Mouse (Mus musculus) frontal cortex, postnatal 10 days (tissue): ENCODE data around the gene Bcl7a.
A peak's percentile ranks its signal among the peaks of the same experiment; 100 is the strongest.

ENCODE experiments used
- DNase-seq, 2 experiments: peaks; one replicate each; pipeline ENCODE4 v3.0.0; 2022; ENCODE audit warnings: low spot score in 2 of 2, mixed read lengths in 1 of 2

Bcl7a gene

GRCm38 (mm10) chr5:123377120-123377955 is 33.7 kb downstream of the Bcl7a start:
- peak in 1 of 2 experiments; percentile 67 for DNase-seq

- DNase-seq = no peak
Measured at GRCm38 (mm10) chr5:123378712-123379111, 35.1 kb downstream of the Bcl7a start.

GRCm38 (mm10) chr5:123379504-123379931 is 35.9 kb downstream of the Bcl7a start:
- DNase-seq = no peak

DNA sequence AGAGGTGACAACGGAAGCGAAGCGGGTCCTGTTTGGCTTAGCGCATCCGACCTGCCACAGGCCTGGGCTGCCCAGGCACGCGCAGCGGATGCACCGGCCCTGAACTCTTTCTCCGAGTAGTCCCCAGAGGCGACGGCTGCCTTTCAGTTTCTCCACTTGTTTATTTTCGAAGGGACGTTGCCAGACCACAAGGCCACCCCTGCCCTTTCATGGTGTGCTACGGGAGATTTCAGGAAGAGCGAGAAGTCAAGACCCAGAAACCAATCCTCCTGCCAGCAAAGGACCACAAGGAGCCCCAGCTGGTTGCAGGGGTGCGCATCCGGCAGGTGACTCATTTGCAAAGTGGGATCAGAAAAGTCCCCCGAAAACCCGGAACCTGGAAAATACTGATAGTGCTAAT is 38.3 kb downstream of the Bcl7a start:
- no peak for DNase-seq

DNA sequence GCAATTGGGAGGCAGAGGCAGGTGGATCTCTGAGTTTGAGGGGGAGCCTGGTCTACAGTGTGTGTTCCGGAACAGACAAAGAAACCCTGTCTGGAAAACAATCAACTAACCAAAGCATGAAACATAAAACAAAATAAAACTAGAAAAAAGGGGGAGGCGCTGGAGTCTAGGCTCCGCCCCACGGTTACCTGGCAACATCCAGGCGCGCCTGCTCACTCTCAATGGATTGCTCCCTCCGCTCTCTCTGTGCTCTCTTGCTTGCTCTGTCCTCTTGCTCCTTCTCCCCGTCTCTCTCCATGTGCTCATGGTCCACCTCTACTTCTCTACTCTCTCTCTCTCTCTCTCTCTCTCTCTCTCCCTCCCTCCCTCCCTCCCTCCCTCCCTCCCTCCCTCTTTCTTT is 39.1 kb downstream of the Bcl7a start:
- no peak for DNase-seq

DNA sequence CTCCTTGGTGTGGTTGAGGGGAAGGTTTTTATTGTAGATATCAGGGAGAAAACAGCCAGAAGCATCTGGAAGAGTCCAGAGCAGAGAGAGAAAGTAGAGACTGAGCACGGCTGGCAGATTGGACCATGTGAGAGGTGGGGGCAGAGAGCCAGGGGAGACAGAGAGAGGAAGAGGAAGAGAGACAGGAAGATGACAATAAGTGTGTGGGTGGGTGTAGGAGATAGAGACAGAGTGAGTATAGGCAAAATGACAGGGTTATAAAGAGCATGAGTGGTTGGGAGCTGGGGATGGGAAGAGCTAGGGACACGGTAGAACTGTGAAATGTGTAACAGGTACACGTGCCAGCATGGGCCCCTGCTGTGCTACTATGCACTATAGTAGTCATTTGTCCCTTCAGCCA is 44.8 kb downstream of the Bcl7a start:
- no peak for DNase-seq

DNA sequence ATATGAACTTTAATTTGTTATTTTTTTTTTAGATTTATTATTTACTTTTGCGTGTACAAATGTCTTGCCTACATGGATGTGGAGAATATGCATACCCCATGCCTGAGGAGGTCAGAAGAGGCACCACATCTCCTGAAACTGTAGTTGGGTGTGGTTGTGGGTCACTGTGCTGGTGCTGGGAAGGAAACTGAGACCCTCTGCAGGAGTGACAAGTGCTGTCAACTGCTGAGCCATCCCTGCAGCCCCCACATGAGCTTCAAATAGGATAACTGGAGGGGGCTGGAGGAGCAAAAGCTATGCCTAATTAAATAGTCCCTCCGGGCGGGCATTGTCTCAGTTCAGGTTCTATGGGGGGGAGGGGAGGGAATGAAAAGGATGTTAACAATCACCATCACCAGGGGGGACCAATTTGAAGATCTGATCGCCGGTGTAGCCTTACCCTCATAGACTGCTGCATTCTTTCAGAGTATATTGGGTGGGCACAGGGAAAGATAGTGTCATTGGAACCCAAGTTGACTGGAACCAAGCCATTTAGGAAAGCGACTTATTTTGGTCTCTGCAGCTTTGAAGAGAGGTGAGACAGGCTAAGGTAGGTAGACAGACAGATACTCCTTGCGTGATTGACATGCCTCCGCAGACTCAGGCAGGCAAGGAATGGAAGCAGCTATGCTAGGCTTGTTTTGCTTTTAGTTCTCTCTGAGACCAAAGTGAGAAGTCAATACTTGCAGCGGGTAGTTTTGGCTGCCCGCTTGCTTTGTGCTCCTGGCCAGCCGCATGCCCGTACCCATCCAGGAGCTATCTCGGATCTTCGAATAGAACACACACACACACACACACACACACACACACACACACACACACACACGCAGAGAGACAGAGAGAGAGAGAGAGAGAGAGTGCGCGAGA is 47.2 kb downstream of the Bcl7a start:
- DNase-seq = no peak

GRCm38 (mm10) chr5:123391442-123391809 is 47.8 kb downstream of the Bcl7a start:
- no peak for DNase-seq

DNA sequence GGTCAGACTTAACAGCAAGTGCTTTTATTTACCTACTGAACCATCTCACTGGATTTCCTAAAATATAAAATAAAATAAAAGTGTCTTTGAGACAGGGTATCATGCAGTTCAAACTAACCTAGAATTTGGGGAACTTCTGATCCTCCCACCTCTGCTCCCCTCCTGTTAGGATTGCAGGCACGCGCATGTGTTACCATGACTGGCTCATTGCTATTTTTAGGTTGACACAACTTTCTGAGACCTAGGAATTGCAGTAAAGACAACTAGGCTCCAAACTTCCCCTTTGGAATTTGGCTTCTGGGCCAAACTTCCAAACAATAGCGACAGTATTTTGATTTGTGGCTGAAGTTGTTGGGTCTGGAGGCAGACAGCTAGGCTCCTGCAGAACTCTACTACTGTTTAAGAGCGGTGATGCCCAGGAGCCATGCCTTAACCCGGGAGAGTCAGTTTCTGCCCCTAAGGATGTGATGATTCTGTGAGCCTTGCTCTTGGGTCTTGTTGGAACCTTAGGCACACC is 50.2 kb downstream of the Bcl7a start:
- DNase-seq = no peak

DNA sequence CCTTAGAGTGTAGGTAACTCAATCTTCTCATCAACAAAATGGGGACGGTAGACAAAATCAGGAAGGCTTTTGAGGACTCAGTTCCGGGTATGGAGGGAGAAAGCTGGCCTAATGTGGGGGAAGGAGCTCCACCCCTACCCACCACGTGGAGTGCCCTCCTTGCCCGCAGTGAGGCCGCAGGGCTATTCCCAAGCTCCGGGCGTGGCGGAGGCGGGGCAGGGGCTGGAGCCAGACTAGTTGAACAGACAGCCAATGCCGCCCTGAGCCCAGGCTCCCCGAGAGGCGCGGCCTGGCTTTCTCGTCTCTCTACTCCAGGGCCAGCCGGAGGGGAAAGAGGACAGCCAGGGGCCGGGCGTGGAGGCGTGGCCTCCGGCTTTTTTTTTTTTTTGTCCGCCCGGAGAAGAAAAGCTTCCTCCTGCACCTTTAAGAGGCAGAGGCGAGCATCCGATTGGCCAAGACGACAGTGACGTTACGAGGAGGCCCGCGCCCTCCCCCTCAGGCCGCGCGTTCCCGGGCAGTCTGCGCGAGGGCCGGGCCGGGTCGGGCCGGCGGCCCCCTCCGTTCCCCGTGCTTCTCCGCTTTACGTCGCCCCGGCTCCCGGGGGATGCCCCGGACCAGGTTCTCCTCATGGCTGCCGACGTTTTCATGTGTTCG is 50.8 kb downstream of the Bcl7a start, which contains the start of gene Mlxip:
Gene Mlxip, plus strand, starts transcription at position 496 of the 654 bp plus-strand sequence.
- DNase-seq = peak; percentile 85 to 90

GRCm38 (mm10) chr5:123394957-123395881 is 51.6 kb downstream of the Bcl7a start:
- peak in 1 of 2 experiments; percentile 36 for DNase-seq

GRCm38 (mm10) chr5:123396901-123397464 is 53.3 kb downstream of the Bcl7a start:
- no peak for DNase-seq

DNA sequence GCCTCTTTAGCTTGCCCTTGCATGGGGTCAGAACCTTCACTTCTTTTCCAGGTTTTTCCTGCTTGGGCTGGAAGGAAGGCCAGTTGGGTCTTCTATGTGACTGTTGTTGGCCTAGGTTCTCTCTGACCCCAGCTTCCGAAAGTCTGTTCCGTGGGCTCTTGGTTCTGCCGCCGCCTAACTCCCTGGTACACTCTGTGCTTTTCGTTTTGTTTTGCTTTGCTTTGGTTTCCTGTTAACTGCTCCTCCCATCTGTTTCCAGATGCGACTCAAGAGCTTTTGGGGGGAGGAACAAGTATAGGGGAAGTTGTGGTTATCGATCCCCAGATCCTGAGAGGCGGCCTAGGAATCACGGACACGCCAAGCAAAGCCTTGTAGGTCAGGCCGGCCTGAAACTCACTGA is 54.2 kb downstream of the Bcl7a start:
- no peak for DNase-seq

- DNase-seq = no peak
Measured at GRCm38 (mm10) chr5:123398856-123399498, 55.3 kb downstream of the Bcl7a start.

- no peak for DNase-seq
Measured at GRCm38 (mm10) chr5:123404480-123404879, 60.8 kb downstream of the Bcl7a start.

GRCm38 (mm10) chr5:123406952-123407351 is 63.3 kb downstream of the Bcl7a start:
- DNase-seq = no peak

GRCm38 (mm10) chr5:123408176-123408575 is 64.5 kb downstream of the Bcl7a start:
- DNase-seq = no peak

GRCm38 (mm10) chr5:123412193-123412592 is 68.6 kb downstream of the Bcl7a start:
- DNase-seq = no peak

DNA sequence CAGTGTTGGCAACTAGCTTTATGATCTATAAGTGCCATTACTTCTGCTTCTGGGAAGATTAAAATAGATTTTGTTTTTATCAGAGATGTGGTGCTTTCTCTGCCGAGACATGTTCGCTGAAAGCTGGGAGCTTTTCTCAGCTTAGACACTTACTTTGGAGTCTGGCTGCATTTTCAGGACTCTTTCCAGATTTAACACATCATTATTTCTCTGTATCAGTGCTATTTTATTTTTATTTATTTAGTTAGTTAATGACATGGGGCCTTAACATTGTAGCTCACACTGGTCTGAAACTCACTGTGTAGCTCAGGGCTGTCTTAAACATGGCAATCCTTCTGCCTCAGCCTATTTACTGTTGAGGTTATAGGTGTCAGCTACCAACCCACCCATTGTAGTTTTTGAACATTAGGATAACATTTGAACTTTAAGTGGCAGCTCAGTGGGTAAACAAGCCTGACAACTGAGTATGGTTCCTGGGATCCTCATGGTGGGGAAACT is 70.3 kb downstream of the Bcl7a start:
- DNase-seq = no peak

DNA sequence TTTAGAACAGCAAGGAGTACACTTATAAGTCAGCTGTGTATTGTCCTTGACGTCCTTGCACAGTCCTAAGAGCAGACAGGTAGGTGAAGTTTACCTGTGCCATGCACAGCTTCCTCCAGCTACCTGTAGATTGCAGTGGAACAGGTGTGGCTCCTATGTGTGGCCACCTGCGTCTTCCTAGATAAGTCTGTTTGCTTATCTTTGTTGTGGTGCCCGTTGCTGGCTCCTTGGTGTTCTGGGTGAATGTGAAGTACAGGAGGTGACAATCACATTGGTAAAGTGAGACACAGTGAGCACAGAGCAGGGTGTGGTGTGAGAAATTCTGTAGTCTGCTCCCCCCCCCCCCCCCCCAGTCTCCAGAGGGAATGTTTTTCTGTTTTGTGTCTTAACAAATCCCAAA is 72.5 kb downstream of the Bcl7a start:
- no peak for DNase-seq
